Mouse (Mus musculus) CH12.LX (cell line): ENCODE data around the gene Dmbx1. TPM values are rescaled to one million over a fixed set of nuclear protein-coding genes. Genes with fewer than 3 reads are reported as not detected.

ENCODE experiments used
- DNase-seq: peaks from one replicate; pipeline ENCODE4 v3.0.0-alpha.2; 2013; ENCODE audit errors: extremely low read depth
- H3K27ac ChIP-seq: 2 replicates; pipeline ENCODE4 v1.5.1; 2012; ENCODE audit warnings: low read depth, mild to moderate bottlenecking, control low read depth, moderate library complexity; ENCODE audit not compliant: insufficient read depth
- H3K27me3 ChIP-seq: replicated peaks from 2 replicates; pipeline ENCODE3; 2012; ENCODE audit warnings: inconsistent platforms
- H3K36me3 ChIP-seq, 2 experiments: replicated peaks in 1 of 2; 2 replicates each; pipeline versions ENCODE3 to v1.6.1; 2012; ENCODE audit warnings: inconsistent platforms in 1 of 2, low read length in 1 of 2, mild to moderate bottlenecking in 1 of 2, mixed read lengths in 1 of 2, moderate library complexity in 1 of 2; ENCODE audit not compliant: control insufficient read depth in 1 of 2, insufficient read depth in 1 of 2
- H3K4me1 ChIP-seq, 2 experiments: 2 replicates each; pipeline ENCODE4 v1.6.1; 2012; ENCODE audit warnings: inconsistent platforms in 1 of 2, moderate library complexity in 1 of 2; ENCODE audit not compliant: insufficient read depth in 2 of 2, control insufficient read depth in 1 of 2
- H3K4me2 ChIP-seq: 2 replicates; pipeline ENCODE4 v1.6.1; 2012; ENCODE audit warnings: low read depth, mild to moderate bottlenecking, control low read depth; ENCODE audit not compliant: poor library complexity, insufficient read depth, severe bottlenecking
- H3K4me3 ChIP-seq, 3 experiments: fragments of 150-350 bp in 1 of 3; sonication (generic) in 1 of 3; replicated peaks in 1 of 3; 2 replicates each; pipeline versions ENCODE3 to v1.5.1; 2011 to 2012; ENCODE audit warnings: low read depth in 2 of 3, low read length in 2 of 3, mild to moderate bottlenecking in 2 of 3, moderate library complexity in 2 of 3, control low read depth in 1 of 3, improper control_type of control experiment in 1 of 3, inconsistent platforms in 1 of 3, mixed read lengths in 1 of 3; ENCODE audit not compliant: poor library complexity in 1 of 3
- H3K79me2 ChIP-seq: replicated peaks from 2 replicates; pipeline ENCODE4 v1.6.1; 2012; ENCODE audit warnings: mild to moderate bottlenecking, moderate library complexity; ENCODE audit not compliant: control insufficient read depth, poor library complexity, insufficient read depth, severe bottlenecking; ENCODE audit errors: extremely low read depth
- H3K9ac ChIP-seq: 2 replicates; pipeline ENCODE4 v1.6.1; 2012; ENCODE audit warnings: low read depth, mild to moderate bottlenecking, control low read depth, moderate library complexity; ENCODE audit not compliant: insufficient read depth
- H3K9me3 ChIP-seq: replicated peaks from 2 replicates; pipeline ENCODE3; 2012; ENCODE audit warnings: low read length, inconsistent platforms, mixed read lengths
- CTCF ChIP-seq, 2 experiments: IDR thresholded peaks in 1 of 2; conservative IDR thresholded peaks in 1 of 2; 2 replicates each; pipeline ENCODE4 v1.5.1; 2011 to 2012; ENCODE audit warnings: low read depth in 2 of 2, low read length in 2 of 2, improper control_type of control experiment in 1 of 2, inconsistent platforms in 1 of 2, mild to moderate bottlenecking in 1 of 2, moderate library complexity in 1 of 2
- E2F4 ChIP-seq: IDR thresholded peaks from 2 replicates; pipeline ENCODE4 v1.6.1; 2011; ENCODE audit warnings: low read depth, low read length, improper control_type of control experiment; ENCODE audit not compliant: insufficient replicate concordance
- ELF1 ChIP-seq: IDR thresholded peaks from 2 replicates; pipeline ENCODE4 v1.6.1; 2014; ENCODE audit warnings: low read depth, mild to moderate bottlenecking, inconsistent platforms, low read length, improper control_type of control experiment
- ETS1 ChIP-seq: conservative IDR thresholded peaks from 2 replicates; pipeline ENCODE4 v1.6.1; 2012; ENCODE audit warnings: low read depth, mild to moderate bottlenecking, inconsistent platforms, low read length, improper control_type of control experiment, moderate library complexity
- IRF4 ChIP-seq: IDR thresholded peaks from 2 replicates; pipeline ENCODE4 v1.6.1; 2014; ENCODE audit warnings: low read depth, mild to moderate bottlenecking, inconsistent platforms, low read length, improper control_type of control experiment
- JUN ChIP-seq: IDR thresholded peaks from 2 replicates; pipeline ENCODE4 v1.6.1; 2011; ENCODE audit warnings: low read depth, mild to moderate bottlenecking, low read length, improper control_type of control experiment, moderate library complexity; ENCODE audit not compliant: insufficient read depth
- MAFK ChIP-seq: IDR thresholded peaks from 2 replicates; pipeline ENCODE4 v1.6.1; 2011; ENCODE audit warnings: low read length, improper control_type of control experiment; ENCODE audit not compliant: insufficient replicate concordance
- MAX ChIP-seq: IDR thresholded peaks from 2 replicates; pipeline ENCODE4 v1.6.1; 2011; ENCODE audit warnings: low read length, improper control_type of control experiment
- MAZ ChIP-seq: IDR thresholded peaks from 2 replicates; pipeline ENCODE4 v1.6.1; 2012; ENCODE audit warnings: low read depth, mild to moderate bottlenecking, inconsistent platforms, low read length, improper control_type of control experiment, moderate library complexity
- NELFE ChIP-seq: IDR thresholded peaks from 2 replicates; pipeline ENCODE4 v1.6.1; 2011; ENCODE audit warnings: low read depth, low read length, improper control_type of control experiment
- NRF1 ChIP-seq: IDR thresholded peaks from 2 replicates; pipeline ENCODE4 v1.6.1; 2014; ENCODE audit warnings: low read depth, mild to moderate bottlenecking, inconsistent platforms, low read length, improper control_type of control experiment, moderate library complexity
- SIN3A ChIP-seq: IDR thresholded peaks from 2 replicates; pipeline ENCODE4 v1.6.1; 2012; ENCODE audit warnings: low read length, improper control_type of control experiment, inconsistent platforms
- TBP ChIP-seq: conservative IDR thresholded peaks from 2 replicates; pipeline ENCODE4 v1.6.1; 2011; ENCODE audit warnings: low read depth, low read length, improper control_type of control experiment
- USF1 ChIP-seq: IDR thresholded peaks from 2 replicates; pipeline ENCODE4 v1.6.1; 2014; ENCODE audit warnings: low read depth, mild to moderate bottlenecking, inconsistent platforms, low read length, improper control_type of control experiment
- ZMIZ1 ChIP-seq: IDR thresholded peaks from 2 replicates; pipeline ENCODE4 v1.6.1; 2012; ENCODE audit warnings: low read depth, mild to moderate bottlenecking, inconsistent platforms, low read length, improper control_type of control experiment
- dilution Hi-C: fragments of 300-500 bp; cut with MboI; formaldehyde crosslinking; loops from 2 replicates; pipeline ENCODE4 v1.14.3; 2020; ENCODE audit warnings: low sequenced_read_pairs; ENCODE audit not compliant: extremely low pct_unique_long_range_greater_than_20kb, extremely low pct_ligation_motif_present
- in situ Hi-C: fragments of 300-500 bp; cut with MboI; formaldehyde crosslinking; loops from 3 replicates; pipeline ENCODE4 v1.14.3; 2019; ENCODE audit warnings: low sequenced_read_pairs, low pct_ligation_motif_present, low pct_unique_long_range_greater_than_20kb, mixed read lengths
- polyA plus RNA-seq: library from polyadenylated mRNA; unstranded; fragments of >175 nt; gene quantifications from 2 replicates; pipeline ENCODE4 v1.2.1, GENCODE M21; 2012; ENCODE audit warnings: low read depth; ENCODE audit not compliant: insufficient read length
- total RNA-seq, 2 experiments: library from RNA; depleted of rRNA; stranded (reverse); fragments of 300-350 nt in 1 of 2; fragments of >200 nt in 1 of 2; gene quantifications; 2 replicates each; pipeline ENCODE4 v1.2.3; 2012 to 2014

The Dmbx1 gene
- total and polyA plus RNA-seq, 3 experiments = not detected

DNA sequence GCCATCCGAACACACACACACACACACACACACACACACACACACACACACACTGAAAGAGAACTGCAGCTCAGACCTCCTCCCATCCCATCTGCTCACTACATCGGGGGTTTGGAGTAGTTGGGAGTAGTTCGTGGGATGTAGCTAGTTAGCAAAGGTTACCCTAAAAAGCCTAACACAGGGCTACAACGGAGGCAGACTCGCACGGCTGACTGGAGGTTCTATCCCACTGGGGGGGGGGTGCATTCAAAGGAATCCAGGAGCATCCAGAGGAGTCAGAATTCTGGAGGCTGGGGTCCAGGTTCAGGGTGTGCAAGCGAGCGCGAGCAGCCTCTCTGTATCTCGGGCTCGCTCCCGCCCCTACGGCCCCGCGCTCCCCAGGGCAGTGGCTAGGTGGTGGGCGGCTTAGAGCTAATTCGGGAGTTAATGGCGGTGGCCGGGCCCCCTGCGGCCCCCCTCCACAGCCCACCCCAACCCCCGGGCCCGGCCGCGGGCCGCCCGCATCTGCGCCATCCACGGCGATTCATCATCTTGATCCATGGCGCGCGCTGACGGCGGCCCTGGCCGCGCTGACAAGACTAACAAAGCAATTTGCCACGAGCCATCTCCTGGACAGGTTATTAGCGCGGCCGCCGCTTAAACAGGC is 4.1 kb upstream of the Dmbx1 start:
- no peak overlapping the region for H3K27ac ChIP-seq
- no peaks in the 10 kb centered on the region for H3K9me3 ChIP-seq
- no peak overlapping the region for H3K9ac ChIP-seq
- H3K4me1 ChIP-seq = no peaks in the 10 kb centered on the region; a peak in 1 of 4 replicates
- TF ChIP-seq MAZ (no peak), TBP (no peak), JUN (no peak), CTCF (conservative IDR thresholded peaks at IDR 0.05 in 1 of 2, IDR thresholded peaks at IDR 0.05 in 1 of 2; ENCODE audit: low read depth in 2 of 2, low read length in 2 of 2) (no peak), E2F4 (no peak), MAFK (no peak), NRF1 (no peak)
- TF ChIP-seq, all 38 proteins: peak for 0
- no peaks in the 10 kb centered on the region for H3K79me2 ChIP-seq
- DNase-seq = no peak
- H3K4me2 ChIP-seq = no peak overlapping the region
- dilution Hi-C loops (no loop called here), in situ Hi-C loops (no loop called here)
- H3K27me3 ChIP-seq = peaks cover 82% of the 10 kb centered on the region
- H3K36me3 ChIP-seq = no peaks in the 10 kb centered on the region
- H3K4me3 ChIP-seq = no peak overlapping the region

DNA sequence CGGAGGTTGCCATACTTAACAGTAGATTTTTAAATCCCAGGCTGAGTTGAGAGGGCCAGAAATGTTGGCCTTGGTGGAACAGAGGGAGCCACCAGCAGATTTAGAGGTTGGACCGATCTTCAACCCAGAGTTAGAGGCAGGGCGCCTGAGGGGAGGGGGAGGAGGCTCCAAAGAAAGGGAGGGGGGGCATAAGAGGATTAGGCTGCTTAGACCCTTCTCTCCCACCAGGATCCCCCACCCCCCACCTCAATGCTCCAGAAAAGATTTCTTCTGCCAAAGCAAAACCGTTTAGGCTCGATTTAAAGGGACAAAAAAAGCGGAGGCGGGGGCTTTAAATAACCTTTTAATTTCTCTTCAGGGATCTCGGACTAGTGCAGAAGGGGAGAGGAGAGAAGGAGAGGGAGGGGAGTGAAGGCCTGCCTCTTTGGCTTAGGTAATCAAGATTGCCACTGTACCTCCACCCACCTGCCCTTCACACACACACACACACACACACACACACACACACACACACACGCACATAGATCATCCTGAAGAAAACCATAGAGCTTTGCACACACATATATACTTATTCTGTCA is 1.6 kb upstream of the Dmbx1 start:
- H3K36me3 ChIP-seq = no peaks in the 10 kb centered on the region
- H3K9me3 ChIP-seq = no peaks in the 10 kb centered on the region
- in situ Hi-C loops = no loop called here
- H3K27me3 ChIP-seq = peaks cover 90% of the 10 kb centered on the region
- TF ChIP-seq USF1 (no peak), ZMIZ1 (no peak), ETS1 (no peak), JUN (no peak), NELFE (no peak), SIN3A (no peak)
- no peaks in the 10 kb centered on the region for H3K79me2 ChIP-seq
- no peak overlapping the region for H3K4me3 ChIP-seq
- no peaks in the 10 kb centered on the region; a peak in 1 of 4 replicates for H3K4me1 ChIP-seq
- H3K4me2 ChIP-seq = no peak overlapping the region
- no peak overlapping the region for H3K9ac ChIP-seq
- DNase-seq = no peak
- dilution Hi-C loops = no loop called here
- H3K27ac ChIP-seq = no peak overlapping the region

DNA sequence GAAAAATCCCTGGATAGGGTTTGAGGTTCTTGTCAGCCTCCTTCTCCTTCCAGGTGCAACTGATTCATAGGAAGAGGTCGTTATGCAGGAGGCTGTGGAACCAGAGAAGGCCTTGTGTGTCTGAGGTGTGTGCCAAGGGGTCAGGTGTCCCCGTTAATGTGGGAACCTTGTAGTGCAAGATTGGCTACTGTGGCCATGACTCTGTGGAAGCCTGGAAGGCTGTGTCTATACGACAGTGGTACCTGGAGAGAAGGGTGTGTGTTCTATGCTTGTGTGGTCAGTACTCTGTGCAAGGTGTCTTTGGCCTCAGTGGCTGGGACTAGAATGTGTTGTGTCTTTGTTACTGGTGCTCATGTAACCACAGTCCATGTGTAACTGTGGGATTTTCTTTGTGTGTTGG is 955 bp upstream of the Dmbx1 start:
- dilution Hi-C loops = no loop called here

More for the DNA sequence above, 955 bp upstream of the Dmbx1 start:
- H3K36me3 ChIP-seq = no peaks in the 10 kb centered on the region
- H3K79me2 ChIP-seq = no peaks in the 10 kb centered on the region
- no peak overlapping the region for H3K9ac ChIP-seq
- DNase-seq = no peak
- no peaks in the 10 kb centered on the region for H3K9me3 ChIP-seq
- in situ Hi-C loops = no loop called here
- no peak overlapping the region for H3K4me2 ChIP-seq
- H3K4me3 ChIP-seq = no peak overlapping the region
- no peaks in the 10 kb centered on the region; a peak in 1 of 4 replicates for H3K4me1 ChIP-seq
- TF ChIP-seq MAZ (no peak), IRF4 (no peak), MAX (no peak), ELF1 (no peak)
- no peak overlapping the region for H3K27ac ChIP-seq
- H3K27me3 ChIP-seq = peaks cover 91% of the 10 kb centered on the region
